Mouse (Mus musculus) heart, postnatal 25 days (tissue): ENCODE measurements around the gene Bfsp2. TPM values are rescaled to one million over a fixed set of nuclear protein-coding genes. Genes with fewer than 3 reads are reported as not detected.

Experiments
- DNase-seq: peaks from one replicate; pipeline ENCODE4 v3.0.0; 2022; ENCODE audit warnings: low spot score
- intact Hi-C: fragments of 180-260 bp; cut with DNase I; formaldehyde crosslinking; loops from one replicate; pipeline ENCODE4 v1.15.1; 2025
- total RNA-seq, 2 experiments: library from RNA; stranded (reverse); gene quantifications; 2 replicates each; pipeline ENCODE4 v1.2.3; 2021

Bfsp2 gene
- total RNA-seq, 2 experiments from 2014 or later = 0.22 to 0.47 TPM

DNA sequence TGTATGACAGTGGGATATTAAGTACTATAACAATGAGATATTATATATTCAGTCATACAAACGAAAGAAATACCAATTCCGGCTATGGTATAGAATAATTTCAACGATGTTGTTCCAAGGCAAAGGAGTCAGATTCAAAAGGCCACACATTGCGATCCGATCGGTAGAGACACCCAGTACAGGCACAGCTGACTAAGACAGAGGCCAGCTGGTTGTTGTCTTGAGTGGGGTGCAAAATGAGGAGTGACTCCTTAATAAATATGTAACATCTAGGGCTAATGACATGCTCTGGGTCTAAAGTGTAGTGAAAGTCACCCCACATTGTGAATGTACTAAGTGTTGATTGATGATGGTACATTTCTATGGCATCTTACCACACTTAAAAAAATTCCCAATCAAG lies 91.0 kb downstream of the Bfsp2 start:
- DNase-seq = no peak
- intact Hi-C loops = no loop called here

DNA sequence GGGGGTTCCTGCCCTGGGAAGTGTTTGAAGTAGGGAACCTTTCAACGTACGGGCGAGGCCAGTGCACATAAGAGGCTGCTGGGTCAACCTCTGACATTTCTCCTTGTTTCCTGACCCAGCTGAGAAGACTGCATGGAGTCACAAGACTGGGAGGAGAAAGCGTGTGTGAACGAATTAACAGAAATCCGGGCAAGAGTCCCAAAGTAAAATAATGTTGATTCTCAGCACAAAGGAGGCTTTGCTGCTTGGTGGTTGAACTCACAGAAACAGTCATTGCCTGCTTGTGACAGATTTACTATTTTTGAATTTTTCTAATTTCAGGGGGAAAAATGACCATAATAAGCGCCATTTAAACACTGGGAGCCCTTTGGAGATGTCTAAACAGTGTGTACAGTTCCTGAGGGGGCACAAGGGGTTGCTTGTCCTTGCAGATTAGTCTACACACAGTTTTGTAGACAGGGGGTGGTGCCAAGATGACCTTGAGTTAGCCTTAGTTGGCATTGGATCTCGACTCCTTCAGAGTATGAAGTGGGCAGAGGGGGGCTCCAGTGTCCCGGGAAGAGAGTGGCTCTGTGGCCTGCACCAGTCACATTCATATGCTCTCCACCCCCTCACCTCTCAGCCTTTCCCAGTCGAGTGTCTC lies 93.1 kb downstream of the Bfsp2 start:
- intact Hi-C loops = no loop called here
- DNase-seq = no peak

DNA sequence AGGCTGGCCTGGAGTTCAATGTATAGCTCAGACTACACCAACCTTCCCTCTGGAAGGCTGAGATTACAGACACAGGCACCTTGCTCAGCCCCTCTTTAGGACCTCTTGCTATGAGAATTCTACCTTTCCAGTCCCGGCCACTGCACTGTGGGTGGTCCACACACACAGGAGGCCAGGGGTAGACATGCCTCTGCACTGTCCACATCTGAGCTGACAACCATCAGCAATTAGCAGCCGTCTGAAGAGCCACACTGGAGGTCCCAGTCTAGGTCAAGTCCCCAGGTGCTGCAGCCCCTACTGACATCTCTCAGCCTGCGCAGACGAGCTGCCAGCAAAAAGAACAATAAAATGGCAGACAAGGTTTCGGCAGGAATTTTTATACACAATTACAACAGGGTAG lies 93.6 kb downstream of the Bfsp2 start:
- DNase-seq = no peak
- intact Hi-C loops = no loop called here

DNA sequence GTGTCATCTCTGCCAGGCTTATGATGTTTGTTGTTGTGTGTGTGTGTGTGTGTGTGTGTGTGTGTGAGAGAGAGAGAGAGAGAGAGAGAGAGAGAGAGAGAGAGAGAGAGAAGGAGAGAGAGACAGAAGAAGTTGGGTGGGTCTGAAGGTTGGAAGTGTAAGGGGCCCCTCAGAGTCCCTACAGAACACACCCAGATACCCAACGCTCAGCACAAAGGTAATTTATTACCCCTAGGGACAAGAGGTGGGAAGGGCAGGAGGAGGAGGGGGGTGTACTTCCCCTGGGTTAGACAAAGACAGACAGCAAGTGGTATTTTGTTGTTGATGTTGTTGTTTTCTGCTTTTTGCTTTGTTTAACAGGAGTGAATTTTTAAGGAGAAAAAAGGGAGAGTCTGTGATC lies 94.6 kb downstream of the Bfsp2 start:
- no peak for DNase-seq
- intact Hi-C loops = no loop called here

DNA sequence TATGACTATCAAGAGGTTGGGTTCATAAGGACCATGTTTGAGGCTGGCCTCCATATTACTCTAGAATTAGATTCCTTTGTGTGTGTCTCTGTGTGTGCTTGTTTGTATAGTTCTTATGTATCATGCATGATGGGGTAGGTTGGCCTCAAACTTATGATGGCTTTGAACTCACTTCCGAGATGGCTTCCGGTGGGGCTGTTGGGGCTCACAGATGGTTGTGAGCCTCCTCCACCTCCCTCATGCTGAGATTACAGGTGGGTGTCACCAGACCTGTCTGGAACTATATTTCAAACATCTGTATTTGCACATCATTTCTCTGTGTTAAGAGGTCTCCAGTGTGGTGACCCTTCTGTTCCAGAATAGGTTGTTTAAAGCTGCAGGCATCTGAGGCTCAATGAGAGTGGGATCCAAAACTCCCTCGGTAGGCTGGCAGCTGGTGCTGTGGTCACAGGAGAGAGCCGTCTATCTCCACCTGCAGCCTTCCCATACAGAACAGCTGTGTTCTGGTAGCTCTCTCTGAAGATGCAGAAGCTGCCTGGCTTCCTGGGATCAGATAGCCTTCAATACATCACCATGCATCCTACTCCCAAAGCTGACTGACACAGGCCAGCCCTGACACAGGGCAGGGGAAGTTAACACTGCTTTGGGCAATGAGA lies 96.0 kb downstream of the Bfsp2 start:
- intact Hi-C loops = no loop called here
- DNase-seq = no peak

DNA sequence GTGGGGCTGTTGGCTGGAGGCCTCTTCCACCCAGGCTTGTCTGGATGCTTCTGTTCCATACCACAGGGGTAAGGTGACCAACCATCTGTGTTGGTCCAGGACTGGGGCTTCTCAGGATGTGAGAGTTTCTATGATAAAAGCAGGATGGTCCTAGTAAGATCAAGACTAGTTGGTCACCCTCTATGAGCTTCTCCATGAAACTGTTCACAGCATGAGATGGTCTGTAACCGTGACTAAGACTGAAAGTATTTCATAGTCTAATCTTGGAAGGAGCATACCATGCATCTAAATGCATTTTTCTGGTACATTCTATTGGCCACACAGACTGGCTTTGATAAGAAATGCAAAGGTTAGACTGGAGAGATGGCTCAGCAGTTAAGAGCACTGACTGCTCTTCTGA lies 96.6 kb downstream of the Bfsp2 start:
- DNase-seq = no peak
- intact Hi-C loops = no loop called here

DNA sequence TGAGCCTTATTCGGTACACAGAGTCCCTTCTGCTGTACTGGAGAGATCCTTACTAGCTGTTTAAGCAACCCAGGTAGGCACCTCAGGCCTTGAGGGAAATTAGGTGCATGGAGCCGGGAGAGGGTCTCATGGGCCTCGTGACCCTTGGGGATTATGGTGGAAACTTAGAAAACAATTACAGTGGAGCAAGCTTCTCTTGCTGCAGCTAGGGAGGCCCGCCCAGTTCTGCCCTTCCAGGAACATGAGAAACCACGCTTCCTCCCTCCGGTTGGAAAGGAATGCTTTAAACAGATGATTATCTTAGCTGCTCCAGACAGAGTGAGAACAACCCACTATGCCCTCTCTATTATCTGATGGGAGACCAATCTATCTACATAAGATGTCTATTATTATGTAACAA lies 97.2 kb downstream of the Bfsp2 start:
- DNase-seq = no peak
- intact Hi-C loops = no loop called here

DNA sequence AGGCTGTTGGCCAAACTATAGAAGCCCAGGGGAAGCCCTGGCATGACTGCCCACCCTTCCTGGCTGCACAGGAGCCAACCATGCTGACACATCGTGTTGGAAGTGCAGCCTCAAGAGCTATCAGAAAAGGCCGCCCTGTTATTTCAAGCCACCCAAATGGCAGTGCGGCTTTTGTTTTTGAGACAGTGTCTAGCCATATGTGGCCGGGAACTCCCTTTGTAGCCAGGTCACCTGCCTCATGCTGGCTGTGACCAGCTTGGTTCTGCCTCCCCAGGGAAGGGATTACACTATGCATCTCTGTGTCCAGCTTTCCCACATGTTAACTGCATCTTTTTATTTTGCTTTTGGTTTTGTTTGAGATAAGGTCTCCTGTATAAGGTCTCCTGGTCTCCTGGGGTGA lies 99.7 kb downstream of the Bfsp2 start:
- intact Hi-C loops = no loop called here

DNA sequence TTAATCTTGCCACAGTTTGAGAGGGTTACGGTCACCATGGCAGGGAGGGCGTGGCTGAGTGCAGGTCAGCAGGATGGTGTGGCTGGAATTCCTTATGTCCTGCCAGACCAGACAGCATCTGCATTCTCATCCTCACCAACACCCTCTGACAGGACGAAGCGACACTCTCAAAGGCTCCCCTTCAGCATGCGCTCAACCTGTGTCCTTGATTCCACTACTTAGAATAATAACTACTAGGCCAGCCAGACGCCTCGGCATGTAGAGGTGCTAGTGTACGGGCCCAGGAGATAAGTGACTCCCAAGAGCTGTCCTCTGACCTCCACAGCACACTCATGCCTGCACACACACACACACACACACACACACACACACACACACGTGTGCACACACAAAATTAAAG lies 101.0 kb downstream of the Bfsp2 start:
- DNase-seq = no peak
- intact Hi-C loops = no loop called here

More for the DNA sequence above, 99.7 kb downstream of the Bfsp2 start:
- DNase-seq = no peak

DNA sequence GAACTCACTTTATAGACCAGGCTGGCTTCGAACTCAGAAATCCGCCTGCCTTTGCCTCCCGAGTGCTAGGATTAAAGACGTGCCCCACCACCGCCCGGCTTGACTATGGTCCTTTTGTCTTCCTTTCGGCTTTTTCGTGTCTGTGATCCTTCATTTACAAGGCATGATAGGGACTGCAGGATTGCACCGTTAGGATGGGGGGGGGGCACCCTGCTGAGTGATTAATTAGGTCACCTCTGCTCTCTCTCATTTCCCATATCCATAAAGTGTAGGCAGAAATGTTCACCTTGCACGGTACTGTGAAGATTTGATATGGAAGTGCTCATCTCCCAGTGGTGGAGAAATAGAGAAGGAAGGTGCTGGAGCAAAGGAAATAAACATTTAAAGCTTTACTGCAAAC lies 101.5 kb downstream of the Bfsp2 start:
- intact Hi-C loops = no loop called here
- DNase-seq = no peak

DNA sequence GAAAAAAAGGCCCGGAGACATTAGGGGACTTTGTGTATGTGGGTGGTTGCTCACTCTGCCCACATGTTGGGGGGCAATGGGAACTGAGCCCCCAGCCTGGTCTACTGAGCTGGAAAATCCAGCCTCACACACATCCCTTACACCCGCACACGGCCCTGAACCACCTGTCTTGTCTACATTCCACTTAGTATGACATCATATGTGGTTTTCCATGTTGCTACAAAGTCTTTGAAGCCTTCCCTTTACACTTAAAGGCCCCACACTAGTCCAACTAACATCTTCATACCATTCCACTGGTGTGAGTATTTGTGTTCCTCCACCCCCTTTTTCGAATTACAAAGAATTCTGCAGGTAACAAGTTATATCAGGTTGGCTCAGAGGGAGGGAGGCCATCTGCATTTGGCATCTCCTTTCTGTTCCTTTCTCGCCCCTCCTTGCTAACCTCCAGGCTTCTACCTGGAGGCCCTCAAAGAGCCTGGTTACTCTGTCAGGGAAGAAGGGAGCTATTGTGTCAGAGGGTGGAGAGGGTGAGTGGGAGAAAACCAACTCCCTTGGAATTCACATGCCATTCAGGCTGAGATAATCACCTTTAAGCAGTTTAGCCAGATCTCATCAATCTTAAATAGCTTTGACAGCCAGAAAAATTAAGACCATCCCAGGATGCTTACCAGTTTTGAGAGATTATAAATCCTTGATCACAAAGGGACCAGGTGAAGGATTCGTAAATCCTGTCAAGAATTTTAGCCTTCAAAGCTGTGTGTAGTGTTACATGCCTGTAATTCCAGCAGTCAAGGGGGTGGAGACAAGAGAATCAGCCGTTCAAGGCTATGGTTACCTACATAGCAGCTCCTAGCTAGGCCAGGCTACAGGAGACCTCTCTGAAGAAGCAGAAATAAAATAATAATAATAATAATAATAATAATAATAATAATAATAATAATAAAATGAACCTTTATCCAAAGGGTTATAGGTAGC lies 103.6 kb downstream of the Bfsp2 start:
- DNase-seq = no peak
- intact Hi-C loops = no loop called here

Other genes with a start within 250 kb of the Bfsp2 start
- 10 to 100 TPM; 39.7 to 47.5 TPM for gene Trf, start 250.0 kb downstream of the Bfsp2 start, total RNA-seq
- gene 1300017J02Rik, start 175.3 kb downstream of the Bfsp2 start, total RNA-seq = under 1 TPM in 1 of 2 experiments, not detected in 1; 0.14 TPM
- 10 to 100 TPM in 1 of 2 experiments, 1 to 10 TPM in 1; 9.8 to 12.2 TPM for gene Topbp1, start 175.2 kb downstream of the Bfsp2 start, total RNA-seq
- 100 to 1,000 TPM; 102 to 104 TPM for gene Cdv3, start 114.6 kb downstream of the Bfsp2 start, total RNA-seq